Mouse (Mus musculus) liver, embryonic 11.5 days (tissue): ENCODE measurements around the gene Fbxw27. TPM values are rescaled to one million over a fixed set of nuclear protein-coding genes. Genes with fewer than 3 reads are reported as not detected.

Experiments used
- polyA plus RNA-seq: library from polyadenylated mRNA; unstranded; fragments of >200 nt; fragmentation: Nextera tagmentation; extraction: Ambion mirVana; gene quantifications from 2 replicates; pipeline ENCODE4 v1.2.1, GENCODE M21; 2014

Fbxw27 gene
- polyA plus RNA-seq, 1 experiment from 2014 or later: not detected

Other genes with a start within 250 kb of the Fbxw27 start
- gene Fbxw15, start 222.4 kb downstream of the Fbxw27 start, polyA plus RNA-seq: 0.16 TPM in 1 of 2 replicates, not detected in the other
- not detected in 2 replicates for gene Fbxw24, start 164.6 kb downstream of the Fbxw27 start, polyA plus RNA-seq
- gene Fbxw25, start 126.0 kb downstream of the Fbxw27 start, polyA plus RNA-seq: not detected in 2 replicates
- gene Fbxw18, start 88.0 kb downstream of the Fbxw27 start, polyA plus RNA-seq: 0.11 and 0.12 TPM in 2 replicates
- gene Fbxw26, start 44.6 kb downstream of the Fbxw27 start, polyA plus RNA-seq: 0.09 TPM in 1 of 2 replicates, not detected in the other
- not detected in 2 replicates for gene Spink8, start 21.6 kb upstream of the Fbxw27 start, polyA plus RNA-seq
- 91.1 and 94.6 TPM in 2 replicates for gene Nme6, start 42.1 kb upstream of the Fbxw27 start, polyA plus RNA-seq
- 13.5 and 15.8 TPM in 2 replicates for gene Camp, start 58.9 kb upstream of the Fbxw27 start, polyA plus RNA-seq
- 39.8 and 42.5 TPM in 2 replicates for gene Cdc25a, start 84.9 kb upstream of the Fbxw27 start, polyA plus RNA-seq
- 30.4 and 33.0 TPM in 2 replicates for gene Map4, start 140.8 kb upstream of the Fbxw27 start, polyA plus RNA-seq